Mouse (Mus musculus) lung, postnatal 0 days (tissue): ENCODE measurements around the gene Pparg.

Experiments
- CTCF ChIP-seq: IDR thresholded peaks from 2 replicates; pipeline ENCODE4 v1.5.1; 2016; ENCODE audit warnings: antibody characterized with exemption, mild to moderate bottlenecking
- EP300 ChIP-seq: IDR thresholded peaks from 2 replicates; pipeline ENCODE4 v1.6.1; 2016; ENCODE audit warnings: antibody characterized with exemption, mild to moderate bottlenecking, control low read depth

GRCm38 (mm10) chr6:115524449-115524990, 163.8 kb downstream of the Pparg start:
- TF ChIP-seq CTCF, result no peak
- no peak for TF ChIP-seq EP300
